Mouse (Mus musculus): ENCODE data around the gene Lcn8.

DNA sequence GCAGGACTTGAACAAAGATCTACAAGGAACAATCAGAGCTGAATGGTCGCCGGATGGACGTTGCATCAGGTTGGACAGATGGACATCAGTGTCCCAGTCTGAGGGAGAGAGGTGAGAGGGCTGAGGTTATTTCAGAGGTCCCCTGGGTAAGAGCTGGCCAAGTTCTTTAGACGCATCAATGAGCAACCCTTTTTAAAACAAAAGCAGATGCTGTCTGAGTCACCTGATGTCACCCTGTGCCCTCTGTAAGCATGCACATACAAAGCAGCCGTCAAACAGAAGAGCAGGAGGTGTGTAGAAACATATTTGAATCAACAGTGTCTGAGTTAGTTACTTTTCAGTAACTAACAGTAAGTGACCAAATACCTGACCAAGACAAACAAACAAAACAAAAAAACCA, 11.2 kb downstream of the Lcn8 start:
- TF ChIP-seq GATA1 (IDR thresholded peaks at IDR 0.05; ENCODE audit: borderline replicate concordance, low read length) (no peak), FLI1 (IDR thresholded peaks at IDR 0.05; ENCODE audit: low read length) (no peak)

Data from megakaryocyte, embryonic 14.5 days (primary cell).